Mouse (Mus musculus) olfactory bulb, adult 2 months (tissue): ENCODE measurements around the gene Pank2. TPM values are rescaled to one million over a fixed set of nuclear protein-coding genes. Genes with fewer than 3 reads are reported as not detected.
"Not testable (repeated sequence)": the region's sequence is repeated elsewhere in the genome, so short reads cannot be mapped to it uniquely, and the experiment has no call there.

ENCODE experiments used
- H3K27ac ChIP-seq: fragments of 200-500 bp; 2 replicates; pipeline ENCODE4 v1.5.1; 2012; ENCODE audit warnings: low read depth, low read length; ENCODE audit not compliant: insufficient read depth
- H3K4me1 ChIP-seq: fragments of 200-500 bp; 2 replicates; pipeline ENCODE4 v1.6.1; 2012; ENCODE audit warnings: low read length; ENCODE audit not compliant: control insufficient read depth, insufficient read depth
- H3K4me3 ChIP-seq: fragments of 200-500 bp; 2 replicates; pipeline ENCODE4 v1.5.1; 2012; ENCODE audit warnings: mild to moderate bottlenecking, low read depth, low read length, moderate library complexity; ENCODE audit not compliant: insufficient read depth
- CTCF ChIP-seq: fragments of 200-500 bp; IDR thresholded peaks from 2 replicates; pipeline ENCODE4 v1.5.1; 2012; ENCODE audit warnings: low read depth, mild to moderate bottlenecking, low read length, moderate library complexity; ENCODE audit not compliant: insufficient read depth
- POLR2A ChIP-seq: fragments of 200-500 bp; IDR thresholded peaks from 2 replicates; pipeline ENCODE4 v1.6.1; 2012; ENCODE audit warnings: mild to moderate bottlenecking, low read depth, low read length, moderate library complexity; ENCODE audit not compliant: insufficient read depth
- WGBS: fragments of 180-500 bp; shearing (Covaris S2); methylation state at CpG from one replicate; pipeline ENCODE4 v1.1.7; 2018; 5-methylcytosine and 5-hydroxymethylcytosine counted together
- polyA plus RNA-seq: library from polyadenylated mRNA; stranded (reverse); fragments of >200 nt; gene quantifications from 2 replicates; pipeline ENCODE4 v1.2.4, GENCODE M21; 2012; ENCODE audit warnings: low replicate concordance; ENCODE audit not compliant: missing spikeins, insufficient read depth, insufficient read length

Gene Pank2
- polyA plus RNA-seq, 1 experiment = not detected

GRCm38 (mm10) chr2:131307391-131307790 lies 45.1 kb downstream of the Pank2 start:
- no peak for TF ChIP-seq CTCF
- TF ChIP-seq POLR2A = no peak
- 87% methylated on average over 5 of the region's 5 CpGs for WGBS
- Histone ChIP-seq H3K4me1 (no peaks in the 10 kb centered on the region; the same call in 1 of the 2 replicates), H3K27ac (no peak overlapping the region), H3K4me3 (no peak overlapping the region)

- Histone ChIP-seq H3K27ac (no peak overlapping the region), H3K4me1 (no peaks in the 10 kb centered on the region; the same call in 1 of the 2 replicates), H3K4me3 (no peak overlapping the region)
- WGBS = 83% methylated on average over 2 of the region's 2 CpGs
- TF ChIP-seq CTCF (no peak), POLR2A (no peak)
These were observed 45.5 kb downstream of the Pank2 start for GRCm38 (mm10) chr2:131307822-131308221.

- H3K4me3 ChIP-seq = no peak overlapping the region
- H3K4me1 ChIP-seq = no peaks in the 10 kb centered on the region
- no peak overlapping the region for H3K27ac ChIP-seq
- WGBS = 78% methylated on average over 6 of the region's 6 CpGs
- no peak for TF ChIP-seq POLR2A
- TF ChIP-seq CTCF = no peak
These were observed 47.0 kb downstream of the Pank2 start for GRCm38 (mm10) chr2:131309296-131309695.

- peaks cover 2% of the 10 kb centered on the region; the same call in 1 of the 2 replicates for H3K4me1 ChIP-seq
- H3K27ac ChIP-seq = no peak overlapping the region
- 91% methylated on average over 2 of the region's 2 CpGs for WGBS
- H3K4me3 ChIP-seq = no peak overlapping the region
- TF ChIP-seq CTCF = no peak
These were observed 53.9 kb downstream of the Pank2 start for GRCm38 (mm10) chr2:131316167-131316566.

DNA sequence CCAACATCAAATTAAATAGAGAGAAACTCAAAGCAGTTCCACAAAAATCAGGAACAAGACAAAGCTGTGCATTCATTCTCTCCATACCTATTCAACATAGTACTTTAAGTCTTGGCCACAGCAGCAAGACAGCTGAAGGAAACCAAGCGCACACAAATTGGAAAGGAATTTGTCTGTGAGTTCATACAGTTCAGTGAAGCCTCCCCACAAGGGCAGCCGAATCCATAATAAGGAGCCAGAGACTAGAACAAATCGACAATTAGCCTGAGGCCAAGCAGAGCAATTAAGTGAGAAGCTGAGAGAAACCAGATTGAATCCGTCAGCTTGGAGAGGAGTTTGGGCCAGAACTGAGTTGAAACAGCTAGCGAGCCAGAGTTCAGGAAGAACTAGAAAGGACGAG lies 57.1 kb downstream of the Pank2 start:
- Histone ChIP-seq H3K4me1 (peaks cover 5% of the 10 kb centered on the region; the same call in 1 of the 2 replicates), H3K27ac (no peak overlapping the region), H3K4me3 (no peak overlapping the region)
- WGBS = 66% methylated on average over 6 of the region's 6 CpGs
- TF ChIP-seq POLR2A (no peak), CTCF (no peak)

GRCm38 (mm10) chr2:131321192-131321591 lies 58.9 kb downstream of the Pank2 start:
- H3K4me1 ChIP-seq, H3K4me3 ChIP-seq: not testable (repeated sequence)
- peak overlapping the region; percentile 80 for H3K27ac ChIP-seq
- WGBS = 8% methylated on average over 3 of the region's 3 CpGs

DNA sequence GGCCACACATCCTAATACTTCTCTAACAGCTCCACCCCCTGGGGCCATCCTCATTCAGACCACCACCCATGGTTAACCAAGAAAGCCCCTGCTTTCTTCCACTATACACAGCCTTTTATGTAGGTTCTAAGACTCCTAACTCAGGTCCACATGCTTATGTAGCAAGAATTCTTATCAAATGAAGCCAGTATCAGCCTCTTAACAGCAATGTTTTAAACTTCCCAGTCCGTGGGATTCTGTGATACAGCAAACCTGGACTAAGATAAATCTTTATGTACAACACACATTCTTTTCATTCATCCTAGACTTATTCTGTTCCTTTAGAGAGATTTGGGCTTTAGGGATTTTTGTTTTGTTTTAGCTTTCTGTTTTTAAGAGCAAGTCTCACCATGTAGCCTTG lies 61.4 kb downstream of the Pank2 start:
- no peak for TF ChIP-seq CTCF
- TF ChIP-seq POLR2A = no peak
- no peak overlapping the region for H3K4me3 ChIP-seq
- no peak overlapping the region for H3K27ac ChIP-seq
- peaks cover 7% of the 10 kb centered on the region; the same call in 1 of the 2 replicates for H3K4me1 ChIP-seq
- WGBS = 82% methylated on average over 1 of the region's 1 CpGs

DNA sequence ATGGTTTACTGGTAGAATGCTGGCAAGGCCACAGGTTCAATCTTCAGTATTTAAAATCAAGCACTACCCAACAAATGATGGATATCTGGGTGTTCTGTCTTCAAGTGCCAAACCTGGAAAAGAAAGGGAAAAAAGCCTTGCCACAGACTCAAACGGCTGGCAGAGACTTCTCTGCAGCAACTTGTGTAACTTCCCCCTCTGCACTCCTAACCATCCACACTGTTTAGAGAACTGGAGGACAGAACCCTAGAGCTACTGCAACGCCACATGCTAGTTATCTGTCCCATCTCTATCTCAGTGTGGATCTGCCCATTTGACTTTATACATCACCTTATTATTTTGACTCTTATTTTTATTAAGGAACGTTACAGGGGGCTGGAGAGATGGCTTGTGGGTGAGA lies 63.7 kb downstream of the Pank2 start:
- WGBS = 43% methylated on average over 3 of the region's 3 CpGs

DNA sequence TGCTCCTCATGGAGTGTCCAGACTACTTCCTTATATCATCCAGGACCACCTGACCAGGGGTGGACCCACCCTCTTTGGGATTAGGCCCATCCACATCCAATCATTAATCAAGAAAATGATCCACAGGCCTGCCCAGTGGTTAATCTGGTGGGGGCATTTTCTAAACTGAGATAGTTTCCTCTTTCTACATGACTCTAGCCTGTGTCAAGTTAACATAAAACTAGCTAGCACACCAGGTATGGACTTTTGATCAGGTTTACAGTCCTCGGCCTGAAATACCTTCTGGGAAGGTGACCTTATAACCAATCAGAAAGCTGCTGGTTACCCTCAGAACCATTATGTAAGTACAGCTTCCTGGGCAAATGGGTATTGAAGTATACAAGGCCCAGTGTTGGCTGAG lies 66.7 kb downstream of the Pank2 start:
- H3K4me3 ChIP-seq = no peak overlapping the region
- no peak overlapping the region for H3K27ac ChIP-seq
- TF ChIP-seq POLR2A (no peak), CTCF (no peak)
- WGBS = 97% methylated on average over 1 of the region's 1 CpGs
- H3K4me1 ChIP-seq = 0 out of 2 replicates have a peak, but pooled peaks cover 2% of the 10 kb centered on the region

More for the DNA sequence above, 63.7 kb downstream of the Pank2 start:
- TF ChIP-seq POLR2A (no peak), CTCF (no peak)
- no peak overlapping the region for H3K4me3 ChIP-seq
- no peak overlapping the region for H3K27ac ChIP-seq
- peaks cover 6% of the 10 kb centered on the region; the same call in 1 of the 2 replicates for H3K4me1 ChIP-seq

GRCm38 (mm10) chr2:131330548-131330947 lies 68.3 kb downstream of the Pank2 start:
- no peak overlapping the region for H3K27ac ChIP-seq
- H3K4me3 ChIP-seq = no peak overlapping the region
- 0 out of 2 replicates have a peak, but pooled peaks cover 4% of the 10 kb centered on the region for H3K4me1 ChIP-seq
- no peak for TF ChIP-seq CTCF
- TF ChIP-seq POLR2A = no peak
- WGBS = 89% methylated on average over 3 of the region's 3 CpGs
